Mouse (Mus musculus): ENCODE measurements at regions not wholly inside any gene's neighbourhood (a gene's known extent, or its start where the extent isn't known, plus 50 kb on each side); places are given as distances from the start of the nearest gene placed in this dataset.

GRCm38 (mm10) chr1:63903201-63903600 is 134.1 kb upstream of the 4933402D24Rik start:
- H3K4me1 ChIP-seq (ENCODE audit: control insufficient read depth, insufficient read depth, low read length): no peaks in the 10 kb centered on the region
- no peak overlapping the region for H3K4me3 ChIP-seq (replicated peaks; ENCODE audit: extremely low read depth, low read depth, low read length)
- no peak for TF ChIP-seq POLR2A (IDR thresholded peaks at IDR 0.05; ENCODE audit: borderline replicate concordance, extremely low read depth, low read depth, low read length)
- TF ChIP-seq CTCF (IDR thresholded peaks at IDR 0.05; ENCODE audit: insufficient read depth, low read length): no peak
- no peak for DNase-seq
- WGBS: 58% methylated on average over 3 of the region's 3 CpGs

GRCm38 (mm10) chr1:63902391-63902790 is 133.3 kb upstream of the 4933402D24Rik start:
- Histone ChIP-seq H3K4me3 (replicated peaks; ENCODE audit: extremely low read depth, low read depth, low read length) (no peak overlapping the region), H3K4me1 (ENCODE audit: control insufficient read depth, insufficient read depth, low read length) (no peaks in the 10 kb centered on the region)
- no peak for TF ChIP-seq CTCF (IDR thresholded peaks at IDR 0.05; ENCODE audit: insufficient read depth, low read length)
- no peak for TF ChIP-seq POLR2A (IDR thresholded peaks at IDR 0.05; ENCODE audit: borderline replicate concordance, extremely low read depth, low read depth, low read length)
- WGBS: 37% methylated on average over 1 of the region's 1 CpGs
- no peak for DNase-seq

- DNase-seq: no peak
- Histone ChIP-seq H3K4me3 (replicated peaks; ENCODE audit: extremely low read depth, low read depth, low read length) (no peak overlapping the region), H3K4me1 (ENCODE audit: control insufficient read depth, insufficient read depth, low read length) (no peaks in the 10 kb centered on the region)
- 79% methylated on average over 10 of the region's 10 CpGs for WGBS
- TF ChIP-seq POLR2A (IDR thresholded peaks at IDR 0.05; ENCODE audit: borderline replicate concordance, extremely low read depth, low read depth, low read length) (no peak), CTCF (IDR thresholded peaks at IDR 0.05; ENCODE audit: insufficient read depth, low read length) (no peak)
These were observed 130.8 kb upstream of the 4933402D24Rik start for GRCm38 (mm10) chr1:63899631-63900577.

GRCm38 (mm10) chr1:63898766-63899165 is 129.7 kb upstream of the 4933402D24Rik start:
- Histone ChIP-seq H3K4me3 (replicated peaks; ENCODE audit: extremely low read depth, low read depth, low read length) (no peak overlapping the region), H3K4me1 (ENCODE audit: control insufficient read depth, insufficient read depth, low read length) (no peaks in the 10 kb centered on the region)
- TF ChIP-seq POLR2A (IDR thresholded peaks at IDR 0.05; ENCODE audit: borderline replicate concordance, extremely low read depth, low read depth, low read length): no peak
- TF ChIP-seq CTCF (IDR thresholded peaks at IDR 0.05; ENCODE audit: insufficient read depth, low read length): no peak
- DNase-seq: no peak
- WGBS: 80% methylated on average over 2 of the region's 2 CpGs

GRCm38 (mm10) chr1:63897556-63897955 is 128.5 kb upstream of the 4933402D24Rik start:
- WGBS: 75% methylated on average over 2 of the region's 2 CpGs
- no peak for TF ChIP-seq CTCF (IDR thresholded peaks at IDR 0.05; ENCODE audit: insufficient read depth, low read length)
- no peak overlapping the region for H3K4me3 ChIP-seq (replicated peaks; ENCODE audit: extremely low read depth, low read depth, low read length)
- no peaks in the 10 kb centered on the region for H3K4me1 ChIP-seq (ENCODE audit: control insufficient read depth, insufficient read depth, low read length)
- DNase-seq: no peak

GRCm38 (mm10) chr1:63879570-63879969 is 110.5 kb upstream of the 4933402D24Rik start:
- no peak for DNase-seq
- H3K4me1 ChIP-seq (ENCODE audit: control insufficient read depth, insufficient read depth, low read length): peaks cover 4% of the 10 kb centered on the region; the same call in 1 of the 2 replicates
- H3K4me3 ChIP-seq (replicated peaks; ENCODE audit: extremely low read depth, low read depth, low read length): no peak overlapping the region
- TF ChIP-seq POLR2A (IDR thresholded peaks at IDR 0.05; ENCODE audit: borderline replicate concordance, extremely low read depth, low read depth, low read length) (no peak), CTCF (IDR thresholded peaks at IDR 0.05; ENCODE audit: insufficient read depth, low read length) (no peak)
- WGBS: 80% methylated on average over 3 of the region's 3 CpGs

- WGBS: 57% methylated on average over 5 of the region's 5 CpGs
- no peak for DNase-seq
- TF ChIP-seq CTCF (IDR thresholded peaks at IDR 0.05; ENCODE audit: insufficient read depth, low read length) (no peak), POLR2A (IDR thresholded peaks at IDR 0.05; ENCODE audit: borderline replicate concordance, extremely low read depth, low read depth, low read length) (no peak)
- no peak overlapping the region for H3K4me3 ChIP-seq (replicated peaks; ENCODE audit: extremely low read depth, low read depth, low read length)
- H3K4me1 ChIP-seq (ENCODE audit: control insufficient read depth, insufficient read depth, low read length): peaks cover 4% of the 10 kb centered on the region; the same call in 1 of the 2 replicates
These were observed 107.7 kb upstream of the 4933402D24Rik start for GRCm38 (mm10) chr1:63876589-63877251.

- Histone ChIP-seq H3K4me1 (ENCODE audit: control insufficient read depth, insufficient read depth, low read length) (peaks cover 4% of the 10 kb centered on the region; the same call in 1 of the 2 replicates), H3K4me3 (replicated peaks; ENCODE audit: extremely low read depth, low read depth, low read length) (no peak overlapping the region)
- no peak for TF ChIP-seq POLR2A (IDR thresholded peaks at IDR 0.05; ENCODE audit: borderline replicate concordance, extremely low read depth, low read depth, low read length)
- TF ChIP-seq CTCF (IDR thresholded peaks at IDR 0.05; ENCODE audit: insufficient read depth, low read length): no peak
- 72% methylated on average over 3 of the region's 3 CpGs for WGBS
- no peak for DNase-seq
These were observed 106.4 kb upstream of the 4933402D24Rik start for GRCm38 (mm10) chr1:63875297-63875962.

GRCm38 (mm10) chr1:63871831-63872230 is 102.8 kb upstream of the 4933402D24Rik start:
- 55% methylated on average over 6 of the region's 6 CpGs for WGBS
- Histone ChIP-seq H3K4me3 (replicated peaks; ENCODE audit: extremely low read depth, low read depth, low read length) (no peak overlapping the region), H3K4me1 (ENCODE audit: control insufficient read depth, insufficient read depth, low read length) (peaks cover 2% of the 10 kb centered on the region; the same call in 1 of the 2 replicates)
- DNase-seq: no peak
- TF ChIP-seq POLR2A (IDR thresholded peaks at IDR 0.05; ENCODE audit: borderline replicate concordance, extremely low read depth, low read depth, low read length): no peak
- no peak for TF ChIP-seq CTCF (IDR thresholded peaks at IDR 0.05; ENCODE audit: insufficient read depth, low read length)
